Mouse (Mus musculus): Measurements from ENCODE around the gene Adcy1. TPM values are rescaled to one million over a fixed set of nuclear protein-coding genes. Genes with fewer than 3 reads are reported as not detected.
"Not testable (repeated sequence)": the region's sequence is repeated elsewhere in the genome, so short reads cannot be mapped to it uniquely, and the experiment has no call there.

Adcy1 gene
- polyA plus RNA-seq, 1 experiment from 2014 or later: 0.40 TPM

DNA sequence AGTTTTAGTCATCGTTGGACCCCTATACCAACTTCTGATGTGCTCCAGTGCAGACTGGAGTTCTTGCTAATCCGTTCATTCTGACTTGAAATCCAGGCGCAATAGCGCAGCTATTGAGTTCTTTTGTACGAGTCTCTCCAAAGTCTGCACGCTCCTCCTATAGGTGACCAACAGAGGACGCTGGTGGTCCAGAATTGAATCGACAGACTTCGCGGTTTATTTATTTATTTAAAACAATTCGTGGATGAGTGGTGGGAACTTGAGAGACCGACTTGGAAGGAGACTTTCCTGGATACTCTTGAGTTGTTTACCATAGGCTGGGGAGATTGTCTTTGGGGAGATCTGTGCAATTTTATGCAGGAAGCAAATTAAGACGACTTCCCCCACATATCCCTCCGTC lies 151.5 kb downstream of the Adcy1 start:
- ATAC-seq: no peak
- no peaks in the 10 kb centered on the region for H3K36me3 ChIP-seq (ENCODE audit: control insufficient read depth, insufficient read depth)
- WGBS: 4% methylated on average over 14 of the region's 14 CpGs
- H3K27me3 ChIP-seq (replicated peaks; ENCODE audit: control insufficient read depth, insufficient read depth, low read length): peaks cover 39% of the 10 kb centered on the region
- H3K9me3 ChIP-seq (ENCODE audit: control insufficient read depth): no peaks in the 10 kb centered on the region
- TF ChIP-seq CTCF (IDR thresholded peaks at IDR 0.05; ENCODE audit: low read depth): peak; percentile 78
- H3K4me2 ChIP-seq (replicated peaks; ENCODE audit: low read depth): peak overlapping the region; percentile 78
- H3K9ac ChIP-seq (ENCODE audit: low read depth, low read length): no peak overlapping the region
- H3K4me3 ChIP-seq (ENCODE audit: low read depth, low read length): peak overlapping the region; percentile 53; the same call in 1 of the 2 replicates
- H3K27ac ChIP-seq (ENCODE audit: low read depth, low read length): no peak overlapping the region
- H3K4me1 ChIP-seq (replicated peaks; ENCODE audit: control insufficient read depth, insufficient read depth, low read length): no peaks in the 10 kb centered on the region

- H3K27me3 ChIP-seq (replicated peaks; ENCODE audit: control insufficient read depth, insufficient read depth, low read length): peaks cover 39% of the 10 kb centered on the region
- H3K4me1 ChIP-seq (replicated peaks; ENCODE audit: control insufficient read depth, insufficient read depth, low read length): no peaks in the 10 kb centered on the region
- no peak overlapping the region for H3K4me2 ChIP-seq (replicated peaks; ENCODE audit: low read depth)
- peak; percentile 78 for TF ChIP-seq CTCF (IDR thresholded peaks at IDR 0.05; ENCODE audit: low read depth)
- 13% methylated on average over 8 of the region's 8 CpGs for WGBS
- no peaks in the 10 kb centered on the region for H3K36me3 ChIP-seq (ENCODE audit: control insufficient read depth, insufficient read depth)
- no peak overlapping the region for H3K27ac ChIP-seq (ENCODE audit: low read depth, low read length)
- ATAC-seq: no peak
- H3K9ac ChIP-seq (ENCODE audit: low read depth, low read length): no peak overlapping the region
- no peaks in the 10 kb centered on the region for H3K9me3 ChIP-seq (ENCODE audit: control insufficient read depth)
- H3K4me3 ChIP-seq (ENCODE audit: low read depth, low read length): no peak overlapping the region
Measured at GRCm38 (mm10) chr11:7215703-7216102, 152.4 kb downstream of the Adcy1 start.

DNA sequence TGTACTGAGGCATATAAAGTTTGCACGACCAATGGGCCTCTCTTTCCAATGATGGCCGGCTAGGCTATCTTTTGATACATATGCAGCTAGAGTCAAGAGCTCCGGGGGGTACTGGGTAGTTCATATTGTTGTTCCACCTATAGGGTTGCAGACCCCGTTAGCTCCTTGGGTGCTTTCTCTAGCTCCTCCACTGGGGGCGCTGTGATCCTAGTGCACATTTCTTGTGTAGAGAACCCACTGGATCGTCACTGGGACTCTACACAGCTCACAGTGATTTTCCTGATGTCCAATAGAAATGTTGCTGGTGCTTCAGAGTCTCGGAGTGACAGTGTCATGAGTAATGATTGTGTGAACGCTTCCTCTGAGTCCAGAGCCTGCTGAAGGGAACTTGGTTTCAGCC lies 158.5 kb downstream of the Adcy1 start:
- not testable (repeated sequence) for H3K9ac ChIP-seq (ENCODE audit: low read depth, low read length); H3K4me1 ChIP-seq (replicated peaks; ENCODE audit: control insufficient read depth, insufficient read depth, low read length); ATAC-seq; H3K9me3 ChIP-seq (ENCODE audit: control insufficient read depth); H3K4me2 ChIP-seq (replicated peaks; ENCODE audit: low read depth); H3K27me3 ChIP-seq (replicated peaks; ENCODE audit: control insufficient read depth, insufficient read depth, low read length); H3K27ac ChIP-seq (ENCODE audit: low read depth, low read length); H3K36me3 ChIP-seq (ENCODE audit: control insufficient read depth, insufficient read depth); H3K4me3 ChIP-seq (ENCODE audit: low read depth, low read length)
- WGBS: 79% methylated on average over 8 of the region's 8 CpGs

GRCm38 (mm10) chr11:7226200-7226599 lies 162.9 kb downstream of the Adcy1 start:
- Histone ChIP-seq H3K9ac (ENCODE audit: low read depth, low read length) (no peak overlapping the region), H3K27me3 (replicated peaks; ENCODE audit: control insufficient read depth, insufficient read depth, low read length) (no peaks in the 10 kb centered on the region), H3K4me2 (replicated peaks; ENCODE audit: low read depth) (no peak overlapping the region), H3K27ac (ENCODE audit: low read depth, low read length) (no peak overlapping the region), H3K9me3 (ENCODE audit: control insufficient read depth) (no peaks in the 10 kb centered on the region), H3K4me1 (replicated peaks; ENCODE audit: control insufficient read depth, insufficient read depth, low read length) (no peaks in the 10 kb centered on the region), H3K4me3 (ENCODE audit: low read depth, low read length) (no peak overlapping the region), H3K36me3 (ENCODE audit: control insufficient read depth, insufficient read depth) (no peaks in the 10 kb centered on the region)
- TF ChIP-seq CTCF (IDR thresholded peaks at IDR 0.05; ENCODE audit: low read depth): no peak
- no peak for ATAC-seq
- WGBS: 86% methylated on average over 2 of the region's 2 CpGs

- Histone ChIP-seq H3K9me3 (ENCODE audit: control insufficient read depth) (no peaks in the 10 kb centered on the region), H3K36me3 (ENCODE audit: control insufficient read depth, insufficient read depth) (no peaks in the 10 kb centered on the region), H3K4me3 (ENCODE audit: low read depth, low read length) (no peak overlapping the region), H3K27me3 (replicated peaks; ENCODE audit: control insufficient read depth, insufficient read depth, low read length) (no peaks in the 10 kb centered on the region), H3K27ac (ENCODE audit: low read depth, low read length) (no peak overlapping the region), H3K9ac (ENCODE audit: low read depth, low read length) (no peak overlapping the region), H3K4me2 (replicated peaks; ENCODE audit: low read depth) (no peak overlapping the region), H3K4me1 (replicated peaks; ENCODE audit: control insufficient read depth, insufficient read depth, low read length) (no peaks in the 10 kb centered on the region)
- ATAC-seq: no peak
- WGBS: 80% methylated on average over 7 of the region's 7 CpGs
- no peak for TF ChIP-seq CTCF (IDR thresholded peaks at IDR 0.05; ENCODE audit: low read depth)
Measured at GRCm38 (mm10) chr11:7226810-7227550, 163.7 kb downstream of the Adcy1 start.

- H3K9ac ChIP-seq (ENCODE audit: low read depth, low read length): no peak overlapping the region
- H3K9me3 ChIP-seq (ENCODE audit: control insufficient read depth): no peaks in the 10 kb centered on the region
- no peak overlapping the region for H3K4me2 ChIP-seq (replicated peaks; ENCODE audit: low read depth)
- no peak for TF ChIP-seq CTCF (IDR thresholded peaks at IDR 0.05; ENCODE audit: low read depth)
- no peaks in the 10 kb centered on the region for H3K4me1 ChIP-seq (replicated peaks; ENCODE audit: control insufficient read depth, insufficient read depth, low read length)
- no peaks in the 10 kb centered on the region for H3K27me3 ChIP-seq (replicated peaks; ENCODE audit: control insufficient read depth, insufficient read depth, low read length)
- ATAC-seq: no peak
- WGBS: 56% methylated on average over 4 of the region's 4 CpGs
- no peak overlapping the region for H3K27ac ChIP-seq (ENCODE audit: low read depth, low read length)
- no peak overlapping the region for H3K4me3 ChIP-seq (ENCODE audit: low read depth, low read length)
- no peaks in the 10 kb centered on the region for H3K36me3 ChIP-seq (ENCODE audit: control insufficient read depth, insufficient read depth)
Measured at GRCm38 (mm10) chr11:7228107-7228506, 164.8 kb downstream of the Adcy1 start.

Other genes with a start within 250 kb of the Adcy1 start
- gene Gm11983, start 225.8 kb upstream of the Adcy1 start, polyA plus RNA-seq (2015; fragmentation: Nextera tagmentation; extraction: Ambion mirVana): not detected in 2 replicates
- gene Gm11985, start 125.1 kb downstream of the Adcy1 start, polyA plus RNA-seq (2015; fragmentation: Nextera tagmentation; extraction: Ambion mirVana): not detected in 2 replicates
- 0.12 TPM in 1 of 2 replicates, not detected in the other for gene Igfbp1, start 134.3 kb downstream of the Adcy1 start, polyA plus RNA-seq (2015; fragmentation: Nextera tagmentation; extraction: Ambion mirVana)
- gene Igfbp3, start 150.4 kb downstream of the Adcy1 start, polyA plus RNA-seq (2015; fragmentation: Nextera tagmentation; extraction: Ambion mirVana): 52.7 and 57.1 TPM in 2 replicates